Mouse (Mus musculus): ENCODE data around the gene Gm5136. TPM values are rescaled to one million over a fixed set of nuclear protein-coding genes. Genes with fewer than 3 reads are reported as not detected.

Gene Gm5136
- polyA plus RNA-seq (2015; fragmentation: Nextera tagmentation; extraction: Ambion mirVana): not detected in 2 replicates

DNA sequence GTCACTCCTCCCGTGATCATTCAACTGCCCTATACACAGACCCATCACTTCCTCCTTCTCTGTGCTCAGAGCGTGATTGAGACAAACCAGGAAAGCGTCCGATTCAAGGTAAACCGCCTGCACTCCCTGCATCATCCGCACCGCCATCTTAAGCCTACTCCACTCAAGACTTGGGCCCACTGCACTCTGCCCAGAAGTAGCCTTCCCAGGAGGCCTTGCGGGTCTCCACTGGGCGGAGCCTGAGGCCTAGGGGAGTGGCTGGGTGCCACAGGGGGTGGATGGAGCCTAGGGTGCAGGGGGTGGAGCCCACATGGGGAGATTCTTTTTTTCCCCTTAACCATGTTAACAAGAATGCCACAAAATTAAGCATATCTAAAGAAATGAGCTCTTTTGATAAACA lies at the start of gene Gm5136:
Gene Gm5136 (minus strand): TSS at position 215 of the 400 bp plus-strand sequence.
- Histone ChIP-seq H3K27me3 (no peaks in the 10 kb centered on the region), H3K9me3 (replicated peaks) (no peaks in the 10 kb centered on the region), H3K4me3 (replicated peaks) (no peak within 1 kb of the TSS), H3K9ac (no peak within 1 kb of the TSS), H3K4me1 (replicated peaks) (no peaks in the 10 kb centered on the region), H3K27ac (replicated peaks) (no peak within 1 kb of the TSS), H3K36me3 (replicated peaks) (no peaks in the 10 kb centered on the region), H3K4me2 (no peak within 1 kb of the TSS)
- 79% methylated on average over 9 of the region's 9 CpGs for WGBS (ENCODE audit: insufficient replicate concordance)
- ATAC-seq (ENCODE audit: insufficient read depth): no peak

DNA sequence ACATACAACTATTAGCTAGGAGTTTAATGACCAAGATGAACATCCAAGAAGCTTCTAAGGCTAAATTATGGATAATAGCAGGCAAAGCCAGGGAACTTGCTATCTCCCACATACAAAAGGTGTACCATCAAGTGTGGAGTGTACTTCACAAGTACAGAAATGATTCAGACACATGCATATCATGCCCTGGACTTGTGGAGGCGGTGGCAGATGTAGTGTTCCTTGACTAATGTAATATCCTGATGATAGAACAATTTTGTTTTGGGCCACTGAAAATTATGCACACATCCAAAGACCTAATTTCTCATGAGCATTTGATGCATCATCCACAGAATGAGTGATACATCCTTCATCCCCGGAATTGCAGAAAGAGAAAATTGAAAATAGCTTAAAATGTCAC lies 43.8 kb upstream of the Gm5136 start:
- Histone ChIP-seq H3K27me3 (no peaks in the 10 kb centered on the region), H3K4me2 (no peak overlapping the region), H3K4me1 (replicated peaks) (no peaks in the 10 kb centered on the region), H3K36me3 (replicated peaks) (no peaks in the 10 kb centered on the region), H3K9me3 (replicated peaks) (no peaks in the 10 kb centered on the region), H3K4me3 (replicated peaks) (no peak overlapping the region), H3K27ac (replicated peaks) (no peak overlapping the region), H3K9ac (no peak overlapping the region)
- WGBS (ENCODE audit: insufficient replicate concordance): 47% methylated on average over 2 of the region's 2 CpGs
- ATAC-seq (ENCODE audit: insufficient read depth): no peak

DNA sequence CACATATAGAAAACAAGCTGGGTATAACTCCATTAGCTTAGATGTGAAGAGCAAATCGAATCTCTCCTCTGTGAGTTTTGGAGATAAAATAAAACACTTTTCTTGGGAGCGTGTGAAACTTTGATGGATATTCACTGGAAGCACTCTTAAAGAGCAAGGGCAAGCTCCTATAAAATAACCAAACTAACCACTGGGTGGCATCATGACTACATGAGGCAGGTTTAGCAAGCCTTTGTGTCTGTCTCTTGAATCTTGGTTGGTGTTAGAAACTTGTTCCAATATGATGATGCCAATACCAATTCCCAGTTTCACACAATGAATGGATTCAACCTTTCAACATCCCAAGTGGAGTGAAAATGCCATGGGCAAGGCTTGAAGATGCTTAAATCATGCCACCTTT lies 34.0 kb upstream of the Gm5136 start:
- WGBS (ENCODE audit: insufficient replicate concordance): 29% methylated on average over 2 of the region's 2 CpGs
- Histone ChIP-seq H3K4me3 (replicated peaks) (no peak overlapping the region), H3K4me1 (replicated peaks) (no peaks in the 10 kb centered on the region), H3K27me3 (no peaks in the 10 kb centered on the region), H3K27ac (replicated peaks) (no peak overlapping the region), H3K4me2 (no peak overlapping the region), H3K9ac (no peak overlapping the region), H3K36me3 (replicated peaks) (no peaks in the 10 kb centered on the region), H3K9me3 (replicated peaks) (no peaks in the 10 kb centered on the region)
- no peak for ATAC-seq (ENCODE audit: insufficient read depth)

DNA sequence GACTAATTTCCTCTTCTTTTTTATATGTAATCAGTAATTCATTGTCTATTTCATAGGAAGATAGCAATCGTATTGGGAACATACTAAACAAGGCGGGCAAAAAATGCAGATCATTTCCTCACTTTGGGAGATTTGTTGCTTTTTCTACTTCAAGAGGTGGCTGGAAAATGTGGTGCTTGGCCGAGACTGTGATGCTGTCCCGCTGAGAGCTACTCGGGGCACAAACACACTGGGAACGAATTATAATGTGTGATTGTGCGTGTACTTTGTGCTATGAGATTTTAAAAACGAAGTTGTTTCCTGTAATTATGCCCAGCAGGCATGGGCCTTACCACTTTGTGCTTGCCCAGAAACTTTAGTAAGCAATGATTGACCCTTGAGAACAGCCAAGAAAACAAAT lies 29.0 kb upstream of the Gm5136 start:
- ATAC-seq (ENCODE audit: insufficient read depth): no peak
- WGBS (ENCODE audit: insufficient replicate concordance): 63% methylated on average over 8 of the region's 8 CpGs
- Histone ChIP-seq H3K9me3 (replicated peaks) (no peaks in the 10 kb centered on the region), H3K4me2 (no peak overlapping the region), H3K9ac (no peak overlapping the region), H3K27ac (replicated peaks) (no peak overlapping the region), H3K27me3 (no peaks in the 10 kb centered on the region), H3K36me3 (replicated peaks) (no peaks in the 10 kb centered on the region), H3K4me3 (replicated peaks) (no peak overlapping the region), H3K4me1 (replicated peaks) (no peaks in the 10 kb centered on the region)

DNA sequence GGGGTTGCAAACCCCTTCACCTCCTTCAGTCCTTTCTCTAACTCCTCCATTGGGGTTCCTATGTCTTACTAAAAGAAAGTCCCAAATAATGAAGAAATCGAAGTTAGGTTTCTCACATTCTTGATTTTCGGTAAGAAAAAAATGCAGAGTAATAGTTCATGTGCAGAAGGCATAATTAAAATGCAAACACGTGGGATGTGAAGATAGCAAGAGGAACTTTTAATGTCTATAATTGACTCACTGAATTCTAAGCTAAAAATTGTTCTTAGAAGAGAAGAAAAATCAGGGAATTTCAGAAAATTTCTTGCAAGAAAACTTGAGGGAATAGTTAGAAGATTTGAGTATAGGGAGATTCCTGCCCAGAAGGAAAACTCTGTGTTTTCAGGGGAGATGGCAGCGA lies 26.4 kb upstream of the Gm5136 start:
- Histone ChIP-seq H3K9ac (no peak overlapping the region), H3K27ac (replicated peaks) (no peak overlapping the region), H3K4me1 (replicated peaks) (no peaks in the 10 kb centered on the region), H3K4me3 (replicated peaks) (no peak overlapping the region), H3K4me2 (no peak overlapping the region), H3K27me3 (no peaks in the 10 kb centered on the region), H3K9me3 (replicated peaks) (no peaks in the 10 kb centered on the region), H3K36me3 (replicated peaks) (no peaks in the 10 kb centered on the region)
- ATAC-seq (ENCODE audit: insufficient read depth): no peak
- 51% methylated on average over 4 of the region's 4 CpGs for WGBS (ENCODE audit: insufficient replicate concordance)

DNA sequence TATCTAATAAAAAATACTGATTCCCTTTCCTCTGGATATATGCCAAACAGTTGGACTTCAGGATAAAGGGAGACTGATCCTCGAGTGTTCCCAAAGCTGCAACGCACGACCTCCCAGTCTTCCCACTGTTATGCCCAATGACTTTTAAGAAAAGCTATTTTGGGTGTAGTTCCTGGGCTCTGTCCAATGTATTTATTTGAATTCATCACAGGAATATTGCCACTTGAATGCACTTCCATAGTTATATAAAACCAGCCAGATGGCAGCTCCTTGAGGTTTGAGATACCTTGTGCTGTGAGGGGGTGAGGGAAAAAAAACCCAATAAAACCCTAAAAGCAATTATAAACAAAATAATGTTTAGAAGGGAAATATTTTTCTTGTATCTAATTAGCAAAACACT lies 24.9 kb upstream of the Gm5136 start:
- no peak overlapping the region for H3K9ac ChIP-seq
- H3K4me3 ChIP-seq (replicated peaks): no peak overlapping the region
- H3K27ac ChIP-seq (replicated peaks): no peak overlapping the region
- H3K9me3 ChIP-seq (replicated peaks): no peaks in the 10 kb centered on the region
- ATAC-seq (ENCODE audit: insufficient read depth): no peak
- H3K4me2 ChIP-seq: no peak overlapping the region
- H3K4me1 ChIP-seq (replicated peaks): no peaks in the 10 kb centered on the region
- H3K27me3 ChIP-seq: no peaks in the 10 kb centered on the region
- no peaks in the 10 kb centered on the region for H3K36me3 ChIP-seq (replicated peaks)
- WGBS (ENCODE audit: insufficient replicate concordance): 74% methylated on average over 3 of the region's 3 CpGs

DNA sequence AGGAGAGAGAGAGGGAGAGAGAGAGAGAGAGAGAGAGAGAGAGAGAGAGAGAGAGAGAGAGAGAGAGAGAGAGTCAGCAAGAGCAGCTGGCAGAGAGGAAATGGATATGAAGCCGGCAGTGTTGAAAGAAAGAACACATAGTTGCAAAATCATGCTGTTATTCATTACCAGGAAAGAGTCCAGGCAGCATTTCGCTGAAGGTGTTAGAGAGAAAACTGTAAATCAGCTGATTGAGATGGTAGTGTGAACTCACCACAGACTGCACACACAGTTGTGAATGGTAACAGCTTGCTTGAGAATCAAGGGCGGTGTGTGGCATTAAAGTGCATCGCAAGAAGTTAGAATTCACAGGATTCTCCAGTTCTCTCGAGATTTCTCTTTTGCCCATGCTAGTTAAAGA lies 10.6 kb upstream of the Gm5136 start:
- no peak overlapping the region for H3K4me3 ChIP-seq (replicated peaks)
- no peaks in the 10 kb centered on the region for H3K4me1 ChIP-seq (replicated peaks)
- H3K27ac ChIP-seq (replicated peaks): no peak overlapping the region
- H3K9ac ChIP-seq: no peak overlapping the region
- WGBS (ENCODE audit: insufficient replicate concordance): 44% methylated on average over 5 of the region's 5 CpGs
- H3K27me3 ChIP-seq: no peaks in the 10 kb centered on the region
- H3K36me3 ChIP-seq (replicated peaks): no peaks in the 10 kb centered on the region
- no peak overlapping the region for H3K4me2 ChIP-seq
- H3K9me3 ChIP-seq (replicated peaks): no peaks in the 10 kb centered on the region
- no peak for ATAC-seq (ENCODE audit: insufficient read depth)

DNA sequence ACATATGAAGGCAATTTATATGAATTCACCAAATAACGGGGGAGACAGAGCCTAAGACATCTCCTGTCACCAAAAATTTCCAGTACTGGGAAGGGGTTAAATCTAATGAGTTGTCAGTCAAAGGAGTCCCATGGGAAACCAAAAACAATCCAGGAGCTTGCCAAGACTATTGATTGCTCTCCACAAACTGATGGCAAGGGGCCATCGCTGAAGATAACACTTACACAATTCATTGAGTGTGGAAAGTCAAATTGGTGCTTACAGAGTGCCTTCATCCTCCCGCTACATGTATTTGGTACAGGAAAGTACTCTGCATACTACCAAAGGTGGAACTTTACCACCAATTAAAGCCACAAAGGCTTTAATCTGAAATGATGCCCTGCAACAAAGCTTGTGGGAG lies 5.7 kb upstream of the Gm5136 start:
- Histone ChIP-seq H3K27ac (replicated peaks) (no peak overlapping the region), H3K4me3 (replicated peaks) (no peak overlapping the region), H3K9me3 (replicated peaks) (no peaks in the 10 kb centered on the region), H3K36me3 (replicated peaks) (no peaks in the 10 kb centered on the region), H3K4me2 (no peak overlapping the region), H3K9ac (no peak overlapping the region), H3K27me3 (no peaks in the 10 kb centered on the region), H3K4me1 (replicated peaks) (no peaks in the 10 kb centered on the region)
- WGBS (ENCODE audit: insufficient replicate concordance): 66% methylated on average over 3 of the region's 3 CpGs
- no peak for ATAC-seq (ENCODE audit: insufficient read depth)

DNA sequence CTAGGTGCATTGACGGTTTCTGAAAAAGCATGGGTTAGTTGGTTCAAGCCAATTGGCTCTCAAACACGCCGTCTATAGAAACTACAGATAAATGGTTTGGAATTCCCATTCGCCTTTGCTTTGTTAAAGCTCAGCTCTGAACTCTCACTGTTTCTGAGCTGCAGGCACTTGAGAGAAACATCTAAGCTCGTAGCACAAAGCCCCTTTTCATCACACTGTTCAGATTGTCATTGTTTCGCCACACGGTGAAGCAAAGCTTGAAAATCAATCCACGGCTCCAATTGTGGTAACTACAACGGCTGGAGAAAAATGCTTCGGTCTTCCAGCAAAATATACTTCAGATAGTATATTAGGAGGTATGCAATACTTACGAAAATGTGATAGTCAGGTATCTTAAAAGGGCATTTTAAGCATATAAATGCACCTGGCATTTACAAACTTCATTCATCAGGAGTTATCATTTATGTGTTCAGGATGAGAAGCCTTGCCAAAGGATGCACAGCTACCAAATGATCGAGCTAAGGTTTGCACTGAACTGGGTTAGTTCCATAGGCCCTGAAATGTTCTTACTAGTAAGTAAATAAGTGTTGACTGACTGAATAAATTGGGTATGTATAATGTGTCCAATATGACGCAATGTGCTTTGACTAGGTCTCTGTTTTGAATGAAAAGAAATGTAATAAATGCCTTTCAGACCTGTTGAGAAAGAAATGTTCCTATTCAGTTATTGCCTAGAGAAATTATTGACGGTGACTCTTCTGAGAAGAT lies 1.6 kb upstream of the Gm5136 start:
- Histone ChIP-seq H3K27me3 (no peaks in the 10 kb centered on the region), H3K9me3 (replicated peaks) (no peaks in the 10 kb centered on the region), H3K4me3 (replicated peaks) (no peak overlapping the region), H3K4me1 (replicated peaks) (no peaks in the 10 kb centered on the region), H3K9ac (no peak overlapping the region), H3K36me3 (replicated peaks) (no peaks in the 10 kb centered on the region), H3K4me2 (no peak overlapping the region), H3K27ac (replicated peaks) (no peak overlapping the region)
- ATAC-seq (ENCODE audit: insufficient read depth): no peak
- WGBS (ENCODE audit: insufficient replicate concordance): 66% methylated on average over 14 of the region's 14 CpGs

DNA sequence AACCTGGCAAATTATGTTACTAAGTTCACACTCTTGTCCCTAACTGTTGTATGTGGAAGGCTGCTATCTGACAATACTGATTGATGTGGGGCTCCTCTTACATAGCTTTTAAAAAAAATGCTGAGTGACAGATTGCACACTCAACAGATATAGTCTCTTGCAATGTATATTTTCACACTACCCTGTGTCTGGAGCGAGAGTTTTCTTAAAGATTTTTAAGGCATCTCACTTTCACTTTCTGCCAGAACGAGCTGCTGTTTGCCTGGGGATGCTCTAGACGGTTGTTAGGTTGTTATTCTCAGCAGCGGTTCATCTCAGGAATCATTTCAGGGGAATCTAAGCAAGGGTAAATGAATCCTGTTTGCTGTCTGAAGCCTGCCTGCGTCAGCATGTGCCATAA lies 2.9 kb downstream of the Gm5136 start:
- no peaks in the 10 kb centered on the region for H3K27me3 ChIP-seq
- H3K27ac ChIP-seq (replicated peaks): no peak overlapping the region
- H3K9me3 ChIP-seq (replicated peaks): no peaks in the 10 kb centered on the region
- no peak overlapping the region for H3K4me2 ChIP-seq
- no peaks in the 10 kb centered on the region for H3K4me1 ChIP-seq (replicated peaks)
- WGBS (ENCODE audit: insufficient replicate concordance): 44% methylated on average over 5 of the region's 5 CpGs
- H3K9ac ChIP-seq: no peak overlapping the region
- no peak overlapping the region for H3K4me3 ChIP-seq (replicated peaks)
- H3K36me3 ChIP-seq (replicated peaks): no peaks in the 10 kb centered on the region
- no peak for ATAC-seq (ENCODE audit: insufficient read depth)

DNA sequence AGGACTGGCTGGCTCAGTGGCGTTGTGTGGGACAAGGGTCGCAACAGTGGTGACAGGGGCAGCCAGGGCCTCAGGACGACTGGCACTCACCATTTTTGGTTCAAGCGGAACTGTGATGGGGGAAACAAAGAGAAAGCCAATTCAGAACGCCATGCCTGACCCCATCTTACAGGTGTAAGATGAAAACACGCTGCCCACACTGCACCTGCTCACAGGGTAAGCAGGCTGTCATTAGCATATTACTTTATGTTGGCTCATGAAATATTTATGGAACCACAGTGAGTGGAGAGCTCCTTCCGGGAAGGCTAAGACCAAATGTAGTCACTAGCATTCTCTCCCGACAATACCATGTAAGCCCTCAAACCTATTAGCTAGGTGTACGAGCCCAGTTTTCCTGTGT lies 9.0 kb downstream of the Gm5136 start:
- Histone ChIP-seq H3K27me3 (no peaks in the 10 kb centered on the region), H3K36me3 (replicated peaks) (no peaks in the 10 kb centered on the region), H3K9me3 (replicated peaks) (no peaks in the 10 kb centered on the region), H3K4me3 (replicated peaks) (no peak overlapping the region), H3K4me2 (no peak overlapping the region), H3K4me1 (replicated peaks) (no peaks in the 10 kb centered on the region), H3K27ac (replicated peaks) (no peak overlapping the region), H3K9ac (no peak overlapping the region)
- WGBS (ENCODE audit: insufficient replicate concordance): 54% methylated on average over 9 of the region's 9 CpGs
- ATAC-seq (ENCODE audit: insufficient read depth): no peak

DNA sequence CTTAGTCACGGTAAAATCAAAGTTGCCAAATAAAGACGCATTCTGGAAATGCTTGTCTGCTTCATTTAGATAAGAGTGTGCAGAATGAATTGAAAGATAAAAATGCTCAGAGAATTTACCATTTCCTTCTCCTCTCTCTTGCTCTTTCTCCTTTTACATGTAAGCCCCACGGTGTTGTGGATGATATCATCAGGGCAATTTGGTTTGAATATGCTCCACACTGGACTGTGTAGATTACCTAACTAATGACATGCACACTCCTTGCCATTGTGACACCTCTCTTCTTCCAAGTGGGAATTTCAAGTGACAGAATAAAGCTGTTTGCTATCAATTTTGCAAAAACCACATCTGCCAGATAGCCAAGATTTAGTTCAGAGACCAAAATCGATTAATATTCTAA lies 13.3 kb downstream of the Gm5136 start:
- H3K4me3 ChIP-seq (replicated peaks): no peak overlapping the region
- H3K36me3 ChIP-seq (replicated peaks): no peaks in the 10 kb centered on the region
- H3K27me3 ChIP-seq: no peaks in the 10 kb centered on the region
- H3K9me3 ChIP-seq (replicated peaks): no peaks in the 10 kb centered on the region
- no peak overlapping the region for H3K9ac ChIP-seq
- no peak for ATAC-seq (ENCODE audit: insufficient read depth)
- no peaks in the 10 kb centered on the region for H3K4me1 ChIP-seq (replicated peaks)
- 43% methylated on average over 4 of the region's 4 CpGs for WGBS (ENCODE audit: insufficient replicate concordance)
- H3K4me2 ChIP-seq: no peak overlapping the region
- H3K27ac ChIP-seq (replicated peaks): no peak overlapping the region

Measured in liver, embryonic 15.5 days (tissue).